Mouse (Mus musculus): ENCODE results near the gene Aup1. TPM values are rescaled to one million over a fixed set of nuclear protein-coding genes. Genes with fewer than 3 reads are reported as not detected.

Aup1 gene
- total RNA-seq, 2 experiments from 2014 or later, result 131 to 133 TPM

GRCm38 (mm10) chr6:83080210-83080609, 25.9 kb downstream of the Aup1 start:
- Histone ChIP-seq H3K4me3 (no peak overlapping the region), H3K27ac (no peak overlapping the region)
- TF ChIP-seq CTCF (conservative IDR thresholded peaks at IDR 0.05), result no peak
- no peak for DNase-seq (ENCODE audit: low spot score in 2 of 2)

DNA sequence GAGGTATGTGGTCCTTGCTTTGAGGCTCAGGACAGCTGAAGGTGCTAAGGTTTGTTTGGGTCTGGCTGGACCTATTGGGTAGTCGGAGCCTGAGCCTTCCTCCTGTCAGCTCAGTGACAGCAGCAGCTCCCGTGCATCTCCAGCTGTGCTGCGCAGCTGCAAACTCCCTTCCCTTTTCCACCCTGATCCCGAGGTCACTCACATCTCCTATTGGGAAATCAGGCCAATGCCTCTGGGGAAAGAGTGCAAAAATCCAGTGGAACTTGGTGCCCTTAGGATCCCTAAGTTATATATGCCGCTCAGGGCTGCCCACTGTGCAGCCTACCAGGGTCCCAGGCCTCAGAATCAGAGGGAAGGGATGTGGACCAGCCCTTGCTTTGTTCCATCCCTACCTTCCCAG, 29.2 kb downstream of the Aup1 start:
- TF ChIP-seq CTCF (conservative IDR thresholded peaks at IDR 0.05), result no peak
- Histone ChIP-seq H3K4me3 (no peak overlapping the region), H3K27ac (no peak overlapping the region)
- DNase-seq (ENCODE audit: low spot score in 2 of 2), result no peak

DNA sequence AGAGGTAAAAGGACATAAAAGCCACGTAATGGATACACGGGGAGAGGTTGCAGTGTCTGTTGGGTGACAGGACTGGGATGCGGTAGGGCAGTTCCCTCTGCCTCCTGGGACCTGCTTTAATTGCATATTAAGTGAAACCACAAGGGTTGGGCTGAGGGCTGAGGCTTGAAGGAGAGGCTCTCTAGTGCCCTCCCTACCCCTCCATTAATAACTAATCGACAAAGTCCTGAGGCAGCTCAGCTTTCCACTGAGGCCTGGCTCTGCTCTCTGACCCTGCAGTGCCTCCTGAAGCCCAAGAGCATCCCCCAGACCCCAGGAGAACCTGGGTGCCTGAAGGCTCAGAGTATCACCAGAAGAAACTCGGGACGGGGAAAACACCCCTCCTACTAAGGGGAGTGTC, 30.2 kb downstream of the Aup1 start:
- Histone ChIP-seq H3K27ac (no peak overlapping the region), H3K4me3 (no peak overlapping the region)
- DNase-seq (ENCODE audit: low spot score in 2 of 2), result no peak
- no peak for TF ChIP-seq CTCF (conservative IDR thresholded peaks at IDR 0.05)

DNA sequence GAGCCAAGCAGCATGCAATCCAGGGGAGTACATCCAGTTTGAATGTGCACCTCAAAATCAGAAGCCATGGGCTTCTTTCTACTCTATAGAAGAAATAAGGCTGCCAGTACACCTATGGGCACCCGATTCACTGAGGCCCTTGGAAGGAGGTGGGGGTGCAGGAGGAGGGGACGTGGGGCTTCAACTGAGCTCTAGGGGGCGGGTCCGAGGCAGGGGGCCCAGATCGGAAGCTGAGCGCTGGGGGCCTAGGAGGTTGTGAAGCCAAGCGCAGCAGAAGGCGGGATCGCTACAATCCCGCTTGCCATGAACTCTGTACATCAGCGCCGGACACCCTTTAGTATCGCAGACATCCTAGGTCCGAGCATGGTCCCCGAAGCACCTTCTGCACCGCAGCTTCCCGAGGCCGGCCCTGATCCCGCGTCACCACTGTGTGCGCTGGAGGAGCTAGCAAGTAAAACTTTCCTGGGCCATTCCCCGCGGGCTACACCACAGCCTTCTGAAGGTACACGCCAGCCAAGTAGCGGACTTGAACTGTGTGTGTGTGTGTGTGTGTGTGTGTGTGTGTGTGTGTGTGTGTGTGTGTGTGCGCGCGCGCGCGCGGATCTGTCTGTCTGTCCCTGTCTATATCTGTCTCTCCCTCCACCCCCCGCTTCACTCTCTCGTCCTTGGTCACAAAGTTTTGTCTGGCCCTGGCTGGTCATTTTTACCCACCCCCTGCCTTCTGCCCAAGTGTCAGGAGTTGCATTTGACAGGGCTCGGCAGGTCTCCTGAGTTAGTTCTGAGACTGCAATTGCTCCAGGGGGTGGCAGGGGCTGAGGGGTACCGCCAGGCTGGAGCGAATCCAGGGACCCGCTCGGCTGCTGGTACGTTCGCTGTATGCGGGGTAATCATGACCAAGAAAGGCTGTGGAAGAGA, 32.1 kb downstream of the Aup1 start, which contains the start of gene Lbx2:
Lbx2 (plus strand) TSS at position 247 of the 915 bp plus-strand sequence.
- no peak for TF ChIP-seq CTCF (conservative IDR thresholded peaks at IDR 0.05)
- H3K4me3 ChIP-seq, result no peak within 1 kb of the TSS; the same call in 1 of the 2 replicates
- H3K27ac ChIP-seq, result no peak within 1 kb of the TSS
- no peak for DNase-seq (ENCODE audit: low spot score in 2 of 2)

- Histone ChIP-seq H3K4me3 (peak overlapping the region; percentile 24; the same call in 1 of the 2 replicates), H3K27ac (no peak overlapping the region)
- no peak for DNase-seq (ENCODE audit: low spot score in 2 of 2)
- TF ChIP-seq CTCF (conservative IDR thresholded peaks at IDR 0.05), result no peak
Observed at GRCm38 (mm10) chr6:83087205-83087925, 33.0 kb downstream of the Aup1 start.

- no peak for TF ChIP-seq CTCF (conservative IDR thresholded peaks at IDR 0.05)
- Histone ChIP-seq H3K27ac (no peak overlapping the region), H3K4me3 (peak overlapping the region; percentile 24; the same call in 1 of the 2 replicates)
- no peak for DNase-seq (ENCODE audit: low spot score in 2 of 2)
Observed at GRCm38 (mm10) chr6:83087926-83088260, 33.6 kb downstream of the Aup1 start.

DNA sequence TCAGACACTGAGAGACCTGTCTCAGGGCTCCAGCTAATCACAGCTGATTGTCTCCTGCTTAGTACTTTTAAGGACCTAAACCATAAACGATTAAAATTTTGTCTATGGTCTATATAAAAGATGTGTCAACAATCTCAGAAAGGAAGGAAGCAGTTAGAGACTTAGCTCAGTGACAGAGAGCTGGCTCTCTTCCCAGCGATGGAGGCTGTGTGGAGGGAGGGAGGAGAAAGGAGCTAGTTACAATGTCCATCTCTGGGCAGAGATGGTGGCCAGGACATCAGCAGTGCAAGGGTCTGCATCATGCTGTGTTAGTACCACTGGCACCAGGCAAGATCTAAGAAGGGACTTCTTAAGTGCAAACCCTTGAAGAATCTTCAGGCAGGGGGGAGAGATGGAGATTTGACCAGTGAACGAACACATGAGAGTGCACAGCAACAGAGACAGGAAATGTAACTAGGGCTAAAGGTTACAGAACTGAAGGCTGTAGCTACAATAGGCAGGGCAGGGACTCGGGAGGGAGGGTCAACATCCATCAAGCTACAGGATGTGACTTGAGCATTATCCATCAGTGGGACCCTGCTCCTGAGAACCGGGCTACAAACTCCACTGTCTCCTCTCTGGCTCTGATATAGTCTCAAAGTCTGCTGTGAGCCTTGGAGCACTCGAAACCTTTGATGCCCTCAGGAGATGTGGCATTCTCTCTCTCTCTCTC, 38.3 kb downstream of the Aup1 start:
- Histone ChIP-seq H3K4me3 (no peak overlapping the region), H3K27ac (no peak overlapping the region)
- no peak for DNase-seq (ENCODE audit: low spot score in 2 of 2)
- TF ChIP-seq CTCF (conservative IDR thresholded peaks at IDR 0.05), result no peak

GRCm38 (mm10) chr6:83095968-83096367, 41.6 kb downstream of the Aup1 start:
- no peak for DNase-seq (ENCODE audit: low spot score in 2 of 2)
- no peak overlapping the region for H3K4me3 ChIP-seq
- H3K27ac ChIP-seq, result no peak overlapping the region
- no peak for TF ChIP-seq CTCF (conservative IDR thresholded peaks at IDR 0.05)

- no peak for DNase-seq (ENCODE audit: low spot score in 2 of 2)
- no peak overlapping the region for H3K27ac ChIP-seq
- no peak for TF ChIP-seq CTCF (conservative IDR thresholded peaks at IDR 0.05)
- H3K4me3 ChIP-seq, result no peak overlapping the region
Observed at GRCm38 (mm10) chr6:83098411-83098810, 44.1 kb downstream of the Aup1 start.

- Histone ChIP-seq H3K27ac (peak within 1 kb of the TSS; percentile 93), H3K4me3 (peak within 1 kb of the TSS; percentile 83)
- TF ChIP-seq CTCF (conservative IDR thresholded peaks at IDR 0.05), result peak; percentile 71
- peak; percentile 82 to 90 for DNase-seq (ENCODE audit: low spot score in 2 of 2)
Observed at GRCm38 (mm10) chr6:83101316-83101687, 47.0 kb downstream of the Aup1 start, which contains the start of the genes Ccdc142 and Gm42688. Ccdc142 (plus strand) TSS chr6:83101601. Gm42688 (plus strand) TSS chr6:83101617.

GRCm38 (mm10) chr6:83101688-83102556, 47.6 kb downstream of the Aup1 start:
- peak; percentile 63 for TF ChIP-seq CTCF (conservative IDR thresholded peaks at IDR 0.05)
- Histone ChIP-seq H3K4me3 (peak overlapping the region; percentile 83), H3K27ac (peak overlapping the region; percentile 93)
- DNase-seq (ENCODE audit: low spot score in 2 of 2), result peak in 1 of 2 experiments; percentile 59

DNA sequence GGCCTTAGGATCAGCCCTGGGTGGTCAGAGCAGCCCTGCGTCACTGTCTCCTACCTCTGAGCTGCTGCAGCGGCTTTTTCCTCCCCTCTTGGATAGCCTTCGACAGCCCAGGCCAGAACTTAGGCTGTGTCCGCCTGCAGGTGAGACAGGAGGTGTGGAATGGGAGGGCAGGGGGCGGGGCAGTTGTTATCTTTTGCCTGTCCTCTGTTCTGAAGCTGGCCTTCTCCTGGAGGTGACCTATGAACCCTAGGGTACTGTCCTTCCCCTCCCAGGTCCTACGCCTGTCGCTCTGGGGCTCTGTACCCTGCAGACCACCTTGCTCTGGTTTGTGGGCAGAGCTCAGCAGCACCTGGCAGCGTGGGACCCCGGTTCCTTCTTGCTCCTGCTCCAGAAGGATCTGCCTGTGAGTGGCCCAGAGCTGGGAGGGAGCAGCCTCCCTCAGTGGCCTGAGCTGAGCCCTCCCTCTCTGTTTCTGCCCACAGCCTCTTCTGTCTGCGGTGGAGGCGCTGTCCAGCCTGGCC, 48.9 kb downstream of the Aup1 start:
- DNase-seq (ENCODE audit: low spot score in 2 of 2), result no peak
- Histone ChIP-seq H3K4me3 (peak overlapping the region; percentile 83), H3K27ac (peak overlapping the region; percentile 93)
- TF ChIP-seq CTCF (conservative IDR thresholded peaks at IDR 0.05), result no peak
